Mouse (Mus musculus): ENCODE data around the gene Mon2. TPM values are rescaled to one million over a fixed set of nuclear protein-coding genes. Genes with fewer than 3 reads are reported as not detected.

Mon2 gene
- total RNA-seq, 1 experiment, result 38.4 TPM

- Histone ChIP-seq H3K9me3 (ENCODE audit: control insufficient read depth, insufficient read depth, low read depth, low read length) (no peaks in the 10 kb centered on the region), H3K4me1 (ENCODE audit: control insufficient read depth in 2 of 2, insufficient read depth in 2 of 2, low read length in 2 of 2, poor library complexity in 1 of 2) (no peaks in the 10 kb centered on the region), H3K9ac (ENCODE audit: insufficient read depth, low read depth, low read length, poor library complexity, severe bottlenecking) (no peak overlapping the region), H3K36me3 (ENCODE audit: control insufficient read depth, insufficient read depth, low read length, poor library complexity, severe bottlenecking) (peaks cover 26% of the 10 kb centered on the region), H3K27ac (ENCODE audit: insufficient read depth, low read depth, low read length, poor library complexity, severe bottlenecking) (no peak overlapping the region), H3K4me3 (ENCODE audit: insufficient read depth in 1 of 2, low read depth in 1 of 2, low read length in 2 of 2, poor library complexity in 1 of 2, severe bottlenecking in 1 of 2) (no peak overlapping the region)
- TF ChIP-seq ZNF384 (IDR thresholded peaks at IDR 0.05; ENCODE audit: low read depth, low read length), result no peak
- TF ChIP-seq ZC3H11A (IDR thresholded peaks at IDR 0.05; ENCODE audit: borderline replicate concordance, low read depth, low read length), result no peak
- TF ChIP-seq CHD2 (IDR thresholded peaks at IDR 0.05; ENCODE audit: low read depth, low read length), result no peak
- no peak for TF ChIP-seq HCFC1 (IDR thresholded peaks at IDR 0.05; ENCODE audit: borderline replicate concordance, insufficient read depth, low read length)
- no peak for TF ChIP-seq MAFK (IDR thresholded peaks at IDR 0.05; ENCODE audit: insufficient read depth, low read depth, low read length)
- in situ Hi-C loops (cut with MboI; ENCODE audit: low sequenced_read_pairs in 2 of 2, unreplicated experiment in 2 of 2), result loop anchor here in 1 of 2 experiments (25.0 kb wide), 1 partner anchor 300 kb away; no protein-coding TSS in a partner anchor
- DNase-seq (ENCODE audit: low read depth, low spot score), result no peak
Observed at GRCm38 (mm10) chr10:123112787-123113168, 36.5 kb upstream of the Mon2 start.

- H3K9ac ChIP-seq (ENCODE audit: insufficient read depth, low read depth, low read length, poor library complexity, severe bottlenecking), result no peak overlapping the region
- no peak for TF ChIP-seq ZNF384 (IDR thresholded peaks at IDR 0.05; ENCODE audit: low read depth, low read length)
- no peak for TF ChIP-seq ZC3H11A (IDR thresholded peaks at IDR 0.05; ENCODE audit: borderline replicate concordance, low read depth, low read length)
- TF ChIP-seq HCFC1 (IDR thresholded peaks at IDR 0.05; ENCODE audit: borderline replicate concordance, insufficient read depth, low read length), result no peak
- TF ChIP-seq CHD2 (IDR thresholded peaks at IDR 0.05; ENCODE audit: low read depth, low read length), result no peak
- no peak for TF ChIP-seq MAFK (IDR thresholded peaks at IDR 0.05; ENCODE audit: insufficient read depth, low read depth, low read length)
- H3K4me3 ChIP-seq (ENCODE audit: insufficient read depth in 1 of 2, low read depth in 1 of 2, low read length in 2 of 2, poor library complexity in 1 of 2, severe bottlenecking in 1 of 2), result no peak overlapping the region
- no peak overlapping the region for H3K27ac ChIP-seq (ENCODE audit: insufficient read depth, low read depth, low read length, poor library complexity, severe bottlenecking)
- peaks cover 26% of the 10 kb centered on the region for H3K36me3 ChIP-seq (ENCODE audit: control insufficient read depth, insufficient read depth, low read length, poor library complexity, severe bottlenecking)
- in situ Hi-C loops (cut with MboI; ENCODE audit: low sequenced_read_pairs in 2 of 2, unreplicated experiment in 2 of 2), result loop anchor here in 1 of 2 experiments (25.0 kb wide), 1 partner anchor 300 kb away; no protein-coding TSS in a partner anchor
- H3K9me3 ChIP-seq (ENCODE audit: control insufficient read depth, insufficient read depth, low read depth, low read length), result no peaks in the 10 kb centered on the region
- no peaks in the 10 kb centered on the region for H3K4me1 ChIP-seq (ENCODE audit: control insufficient read depth in 2 of 2, insufficient read depth in 2 of 2, low read length in 2 of 2, poor library complexity in 1 of 2)
- no peak for DNase-seq (ENCODE audit: low read depth, low spot score)
Observed at GRCm38 (mm10) chr10:123112056-123112786, 35.9 kb upstream of the Mon2 start.

GRCm38 (mm10) chr10:123110548-123110947, 34.2 kb upstream of the Mon2 start:
- Histone ChIP-seq H3K4me1 (ENCODE audit: control insufficient read depth in 2 of 2, insufficient read depth in 2 of 2, low read length in 2 of 2, poor library complexity in 1 of 2) (no peaks in the 10 kb centered on the region), H3K4me3 (ENCODE audit: insufficient read depth in 1 of 2, low read depth in 1 of 2, low read length in 2 of 2, poor library complexity in 1 of 2, severe bottlenecking in 1 of 2) (no peak overlapping the region), H3K36me3 (ENCODE audit: control insufficient read depth, insufficient read depth, low read length, poor library complexity, severe bottlenecking) (peaks cover 19% of the 10 kb centered on the region), H3K27ac (ENCODE audit: insufficient read depth, low read depth, low read length, poor library complexity, severe bottlenecking) (no peak overlapping the region), H3K9ac (ENCODE audit: insufficient read depth, low read depth, low read length, poor library complexity, severe bottlenecking) (no peak overlapping the region), H3K9me3 (ENCODE audit: control insufficient read depth, insufficient read depth, low read depth, low read length) (no peaks in the 10 kb centered on the region)
- no peak for DNase-seq (ENCODE audit: low read depth, low spot score)
- TF ChIP-seq CHD2 (IDR thresholded peaks at IDR 0.05; ENCODE audit: low read depth, low read length), result no peak
- TF ChIP-seq HCFC1 (IDR thresholded peaks at IDR 0.05; ENCODE audit: borderline replicate concordance, insufficient read depth, low read length), result no peak
- no peak for TF ChIP-seq ZC3H11A (IDR thresholded peaks at IDR 0.05; ENCODE audit: borderline replicate concordance, low read depth, low read length)
- TF ChIP-seq MAFK (IDR thresholded peaks at IDR 0.05; ENCODE audit: insufficient read depth, low read depth, low read length), result no peak
- no peak for TF ChIP-seq ZNF384 (IDR thresholded peaks at IDR 0.05; ENCODE audit: low read depth, low read length)
- in situ Hi-C loops (cut with MboI; ENCODE audit: low sequenced_read_pairs in 2 of 2, unreplicated experiment in 2 of 2), result loop anchor here in 1 of 2 experiments (25.0 kb wide), 1 partner anchor 298 kb away; no protein-coding TSS in a partner anchor

- H3K4me3 ChIP-seq (ENCODE audit: insufficient read depth in 1 of 2, low read depth in 1 of 2, low read length in 2 of 2, poor library complexity in 1 of 2, severe bottlenecking in 1 of 2), result no peak overlapping the region
- H3K36me3 ChIP-seq (ENCODE audit: control insufficient read depth, insufficient read depth, low read length, poor library complexity, severe bottlenecking), result peaks cover 12% of the 10 kb centered on the region
- no peaks in the 10 kb centered on the region for H3K4me1 ChIP-seq (ENCODE audit: control insufficient read depth in 2 of 2, insufficient read depth in 2 of 2, low read length in 2 of 2, poor library complexity in 1 of 2)
- no peak overlapping the region for H3K9ac ChIP-seq (ENCODE audit: insufficient read depth, low read depth, low read length, poor library complexity, severe bottlenecking)
- no peak for DNase-seq (ENCODE audit: low read depth, low spot score)
- no peak overlapping the region for H3K27ac ChIP-seq (ENCODE audit: insufficient read depth, low read depth, low read length, poor library complexity, severe bottlenecking)
- in situ Hi-C loops (cut with MboI; ENCODE audit: low sequenced_read_pairs in 2 of 2, unreplicated experiment in 2 of 2), result loop anchor here in 1 of 2 experiments (25.0 kb wide), 1 partner anchor 296 kb away; no protein-coding TSS in a partner anchor
- TF ChIP-seq ZNF384 (IDR thresholded peaks at IDR 0.05; ENCODE audit: low read depth, low read length) (no peak), ZC3H11A (IDR thresholded peaks at IDR 0.05; ENCODE audit: borderline replicate concordance, low read depth, low read length) (no peak), HCFC1 (IDR thresholded peaks at IDR 0.05; ENCODE audit: borderline replicate concordance, insufficient read depth, low read length) (no peak), MAFK (IDR thresholded peaks at IDR 0.05; ENCODE audit: insufficient read depth, low read depth, low read length) (no peak), CHD2 (IDR thresholded peaks at IDR 0.05; ENCODE audit: low read depth, low read length) (no peak)
- no peaks in the 10 kb centered on the region for H3K9me3 ChIP-seq (ENCODE audit: control insufficient read depth, insufficient read depth, low read depth, low read length)
Observed at GRCm38 (mm10) chr10:123108527-123108926, 32.2 kb upstream of the Mon2 start.

Data from ES-E14 (cell line).